In genomic region chr4:43560243-43560611, GRCm38 (mm10) we compare ENCODE assay signal across 8 mouse cellular contexts. TPM values are rescaled to one million over a fixed set of nuclear protein-coding genes. Genes with fewer than 3 reads are reported as not detected.
A peak's percentile ranks its signal among the peaks of the same experiment; 100 is the strongest.
DNase-seq lines count a peak whose midpoint lies in the region; ATAC-seq and TF ChIP-seq lines count a peak whose summit lies in the region.
"Had no signal": no experiment of that assay in that cellular context is flagged by ENCODE, and none has a peak within 500 bp of the region (broad histone marks: within the 10 kb centered on the region; RNA-seq: fewer than 3 reads in every experiment).

No protein-coding gene starts in this region.

- peak overlapping the region; percentile 92 for H3K27ac ChIP-seq in MEL (ENCODE audit: control insufficient read depth, low read depth, low read length)
- H3K27ac ChIP-seq in heart, embryonic 10.5 days: peak overlapping the region; percentile 99
- peak overlapping the region; percentile 99 for H3K27ac ChIP-seq in lung, postnatal 0 days (ENCODE audit: low read length)

- H3K79me2 ChIP-seq in MEL (ENCODE audit: control insufficient read depth, insufficient read depth, low read length, poor library complexity): peaks cover 52% of the 10 kb centered on the region

- H3K36me3 ChIP-seq in MEL (ENCODE audit: control insufficient read depth in 1 of 2, insufficient read depth in 2 of 2, low read length in 2 of 2): peaks cover 2 to 47% of the 10 kb centered on the region in 2 experiments; a peak in 3 of 4 replicates
- peaks cover 38% of the 10 kb centered on the region for H3K36me3 ChIP-seq in heart, embryonic 10.5 days
- peaks cover 17% of the 10 kb centered on the region for H3K36me3 ChIP-seq in lung, postnatal 0 days (ENCODE audit: insufficient read depth, low read length)

- no peaks in the 10 kb centered on the region for H3K9me3 ChIP-seq in MEL (replicated peaks; ENCODE audit: insufficient read depth, low read length)
- H3K9me3 ChIP-seq in heart, embryonic 10.5 days: no peaks in the 10 kb centered on the region
- no peaks in the 10 kb centered on the region for H3K9me3 ChIP-seq in lung, postnatal 0 days (ENCODE audit: low read length)

- peaks cover 26 to 55% of the 10 kb centered on the region in 2 experiments for H3K4me1 ChIP-seq in MEL (ENCODE audit: control insufficient read depth in 1 of 2, insufficient read depth in 2 of 2, low read length in 2 of 2)
- peaks cover 56% of the 10 kb centered on the region for H3K4me1 ChIP-seq in heart, embryonic 10.5 days
- H3K4me1 ChIP-seq in lung, postnatal 0 days (ENCODE audit: insufficient read depth, low read depth, low read length): peaks cover 39% of the 10 kb centered on the region

- H3K4me2 ChIP-seq in lung, postnatal 0 days (replicated peaks; ENCODE audit: low read depth, low read length): peak overlapping the region; percentile 67

- H3K9ac ChIP-seq in MEL (ENCODE audit: control insufficient read depth, low read depth, low read length, poor library complexity, severe bottlenecking): peak overlapping the region; percentile 92
- H3K9ac ChIP-seq in lung, postnatal 0 days (replicated peaks; ENCODE audit: low read depth): peak overlapping the region; percentile 93; the same call in 1 of the 2 replicates

- peak overlapping the region; percentile 81 to 92 for H3K4me3 ChIP-seq in MEL (ENCODE audit: control insufficient read depth in 1 of 2, insufficient read depth in 1 of 2, low read depth in 2 of 2, low read length in 2 of 2)
- H3K4me3 ChIP-seq in heart, embryonic 10.5 days: peak overlapping the region; percentile 94
- peak overlapping the region; percentile 80 for H3K4me3 ChIP-seq in lung, postnatal 0 days (ENCODE audit: low read depth, low read length)

- peak; percentile 35; a peak in 2 of 4 replicates for TF ChIP-seq EP300 in MEL (IDR thresholded peaks at IDR 0.05; ENCODE audit: low read depth in 1 of 2, low read length in 2 of 2)
- no peak for TF ChIP-seq EP300 in lung, postnatal 0 days (IDR thresholded peaks at IDR 0.05)

- TF ChIP-seq RAD21 in MEL (IDR thresholded peaks at IDR 0.05; ENCODE audit: low read depth, low read length): no peak

- H3K27me3 ChIP-seq in MEL (ENCODE audit: control insufficient read depth in 1 of 2, insufficient read depth in 2 of 2, low read length in 2 of 2): no peaks in the 10 kb centered on the region
- H3K27me3 ChIP-seq in heart, embryonic 10.5 days (ENCODE audit: insufficient read depth, poor library complexity, severe bottlenecking): no peaks in the 10 kb centered on the region
- no peaks in the 10 kb centered on the region for H3K27me3 ChIP-seq in lung, postnatal 0 days (replicated peaks; ENCODE audit: insufficient read depth, low read length)

- TF ChIP-seq POLR2A in MEL (IDR thresholded peaks at IDR 0.05; ENCODE audit: control insufficient read depth in 1 of 2, insufficient read depth in 1 of 2, low read depth in 1 of 2, low read length in 2 of 2, poor library complexity in 1 of 2): no peak

- 15% methylated on average over 6 of the region's 6 CpGs for WGBS in heart, embryonic 10.5 days
- WGBS in lung, postnatal 0 days: 7% methylated on average over 6 of the region's 6 CpGs

- TF ChIP-seq CTCF in MEL (IDR thresholded peaks at IDR 0.05 in 2 of 3, conservative IDR thresholded peaks at IDR 0.05 in 1 of 3; ENCODE audit: control insufficient read depth in 1 of 3, insufficient read depth in 1 of 3, low read depth in 2 of 3, low read length in 3 of 3, poor library complexity in 1 of 3, severe bottlenecking in 1 of 3): no peak
- TF ChIP-seq CTCF in lung, postnatal 0 days (IDR thresholded peaks at IDR 0.05): no peak

- no peak for ATAC-seq in lung, postnatal 0 days

- peak; percentile 42 for DNase-seq in MEL (ENCODE audit: low read depth, low spot score)
- DNase-seq in adrenal gland, postnatal 36 days: peak; percentile 71 to 73
- peak; percentile 87 for DNase-seq in heart, embryonic 10.5 days (ENCODE audit: low spot score)
- DNase-seq in kidney, adult 9 months: peak; percentile 71
- DNase-seq in lung, postnatal 0 days (ENCODE audit: low spot score): peak; percentile 90
- peak; percentile 58 for DNase-seq in spleen, postnatal 10 days (ENCODE audit: low spot score in 2 of 2)
- DNase-seq in frontal cortex, adult 2 months (ENCODE audit: extremely low spot score in 1 of 2, low spot score in 1 of 2): no peak

TF ChIP-seq in MEL, 35 proteins besides CTCF, POLR2A, EP300 and RAD21:
- no peak for TF ChIP-seq JUND (IDR thresholded peaks at IDR 0.05; ENCODE audit: low read depth, low read length)
- no peak for TF ChIP-seq ZMIZ1 (IDR thresholded peaks at IDR 0.05; ENCODE audit: low read depth, low read length)
- TF ChIP-seq CHD1 (IDR thresholded peaks at IDR 0.05; ENCODE audit: low read depth, low read length): no peak
- TF ChIP-seq MXI1 (IDR thresholded peaks at IDR 0.05; ENCODE audit: low read depth, low read length): 0 out of 2 replicates have a peak, but pooled peaks have one; percentile 12
- TF ChIP-seq ETS1 (IDR thresholded peaks at IDR 0.05; ENCODE audit: low read depth, low read length): 0 out of 2 replicates have a peak, but pooled peaks have one; percentile 2
- no peak for TF ChIP-seq GABPA (IDR thresholded peaks at IDR 0.05; ENCODE audit: low read depth, low read length)
- no peak for TF ChIP-seq MAX (IDR thresholded peaks at IDR 0.05; ENCODE audit: low read length)
- TF ChIP-seq ELF1 (IDR thresholded peaks at IDR 0.05; ENCODE audit: low read depth, low read length): no peak
- 0 out of 2 replicates have a peak, but pooled peaks have one; percentile 15 for TF ChIP-seq TCF12 (IDR thresholded peaks at IDR 0.05; ENCODE audit: low read depth, low read length)
- TF ChIP-seq MAZ (IDR thresholded peaks at IDR 0.05; ENCODE audit: low read depth, low read length): peak; percentile 55; the same call in 1 of the 2 replicates
TF ChIP-seq in MEL: peak in this region for 4.

RNA-seq across cellular contexts. Expression of gene Creb3, which starts 1.9 kb away (rescaled TPM):
- total RNA-seq in MEL (2012; rRNA removed): 14.9 and 17.1 TPM in 2 replicates
- 10 to 100 TPM in 1 of 2 experiments, not detected in 1; 21.3 TPM for polyA plus RNA-seq in MEL (2012; ENCODE audit: insufficient read depth in 1 of 2, insufficient read length in 2 of 2, low read depth in 1 of 2, low replicate concordance in 2 of 2, missing spikeins in 1 of 2)
- 100 to 1,000 TPM; 117 to 170 TPM for total RNA-seq in adrenal gland, postnatal 36 days (2021)
- polyA plus RNA-seq in heart, embryonic 10.5 days (2016; fragmentation: Nextera tagmentation; extraction: Ambion mirVana): 63.8 and 68.8 TPM in 2 replicates
- polyA plus RNA-seq in lung, postnatal 0 days (2015; fragmentation: Nextera tagmentation; extraction: Ambion mirVana): 115 and 126 TPM in 2 replicates
- polyA plus RNA-seq in frontal cortex, adult 2 months (2012; rRNA removed): 59.9 and 78.4 TPM in 2 replicates

RNA-seq across cellular contexts. Expression of gene Tln1, which starts 2.3 kb away (rescaled TPM):
- 106 and 112 TPM in 2 replicates for total RNA-seq in MEL (2012; rRNA removed)
- 100 to 1,000 TPM in 1 of 2 experiments, 10 to 100 TPM in 1; 22.9 to 146 TPM for polyA plus RNA-seq in MEL (2012; ENCODE audit: insufficient read depth in 1 of 2, insufficient read length in 2 of 2, low read depth in 1 of 2, low replicate concordance in 2 of 2, missing spikeins in 1 of 2)
- total RNA-seq in adrenal gland, postnatal 36 days (2021): 100 to 1,000 TPM; 241 to 244 TPM
- 82.7 and 99.6 TPM in 2 replicates for polyA plus RNA-seq in heart, embryonic 10.5 days (2016; fragmentation: Nextera tagmentation; extraction: Ambion mirVana)
- 75.6 and 104 TPM in 2 replicates for polyA plus RNA-seq in lung, postnatal 0 days (2015; fragmentation: Nextera tagmentation; extraction: Ambion mirVana)
- polyA plus RNA-seq in frontal cortex, adult 2 months (2012; rRNA removed): 42.4 and 43.2 TPM in 2 replicates

RNA-seq across cellular contexts. Expression of gene Rgp1, which starts 18.3 kb away (rescaled TPM):
- total RNA-seq in MEL (2012; rRNA removed): 14.3 and 17.1 TPM in 2 replicates
- 10 to 100 TPM in 1 of 2 experiments, not detected in 1; 47.6 TPM for polyA plus RNA-seq in MEL (2012; ENCODE audit: insufficient read depth in 1 of 2, insufficient read length in 2 of 2, low read depth in 1 of 2, low replicate concordance in 2 of 2, missing spikeins in 1 of 2)
- total RNA-seq in adrenal gland, postnatal 36 days (2021): 10 to 100 TPM; 40.5 to 53.3 TPM
- 20.9 and 29.7 TPM in 2 replicates for polyA plus RNA-seq in heart, embryonic 10.5 days (2016; fragmentation: Nextera tagmentation; extraction: Ambion mirVana)
- 13.7 and 15.7 TPM in 2 replicates for polyA plus RNA-seq in lung, postnatal 0 days (2015; fragmentation: Nextera tagmentation; extraction: Ambion mirVana)
- 35.5 and 39.6 TPM in 2 replicates for polyA plus RNA-seq in frontal cortex, adult 2 months (2012; rRNA removed)

RNA-seq across cellular contexts. Expression of gene Gba2, which starts 18.4 kb away (rescaled TPM):
- total RNA-seq in MEL (2012; rRNA removed): 5.7 and 6.2 TPM in 2 replicates
- 10 to 100 TPM in 1 of 2 experiments, not detected in 1; 24.9 TPM for polyA plus RNA-seq in MEL (2012; ENCODE audit: insufficient read depth in 1 of 2, insufficient read length in 2 of 2, low read depth in 1 of 2, low replicate concordance in 2 of 2, missing spikeins in 1 of 2)
- total RNA-seq in adrenal gland, postnatal 36 days (2021): 10 to 100 TPM; 11.0 to 11.5 TPM
- 22.8 and 27.6 TPM in 2 replicates for polyA plus RNA-seq in heart, embryonic 10.5 days (2016; fragmentation: Nextera tagmentation; extraction: Ambion mirVana)
- 12.7 and 14.4 TPM in 2 replicates for polyA plus RNA-seq in lung, postnatal 0 days (2015; fragmentation: Nextera tagmentation; extraction: Ambion mirVana)
- 85.8 and 91.4 TPM in 2 replicates for polyA plus RNA-seq in frontal cortex, adult 2 months (2012; rRNA removed)

RNA-seq across cellular contexts. Expression of gene Msmp, which starts 24.1 kb away (rescaled TPM):
- 0.73 and 1.0 TPM in 2 replicates for total RNA-seq in MEL (2012; rRNA removed)
- polyA plus RNA-seq in MEL (2012; ENCODE audit: insufficient read depth in 1 of 2, insufficient read length in 2 of 2, low read depth in 1 of 2, low replicate concordance in 2 of 2, missing spikeins in 1 of 2): 1 to 10 TPM in 1 of 2 experiments, not detected in 1; 2.5 TPM
- total RNA-seq in adrenal gland, postnatal 36 days (2021): 1 to 10 TPM; 3.2 to 3.4 TPM
- 1.6 and 1.8 TPM in 2 replicates for polyA plus RNA-seq in heart, embryonic 10.5 days (2016; fragmentation: Nextera tagmentation; extraction: Ambion mirVana)
- 0.87 TPM in 1 of 2 replicates, not detected in the other for polyA plus RNA-seq in lung, postnatal 0 days (2015; fragmentation: Nextera tagmentation; extraction: Ambion mirVana)
- not detected in 2 replicates for polyA plus RNA-seq in frontal cortex, adult 2 months (2012; rRNA removed)
- total RNA-seq: gastrocnemius, postnatal 4 days had no signal

Comparison
In these comparisons a context has a peak if more than half of its experiments do, and no peak if none do; other contexts are left out.
1. DNase-seq: peak in MEL (single experiment), adrenal gland, postnatal 36 days (2 of 2), heart, embryonic 10.5 days (single experiment), kidney, adult 9 months (single experiment), lung, postnatal 0 days (single experiment) and spleen, postnatal 10 days (2 of 2); none in frontal cortex, adult 2 months (0 of 2).
2. Peak in every context shown above with its lines, with median percentiles within 50 percentile points of each other: H3K27ac ChIP-seq and H3K4me3 ChIP-seq.